Mouse (Mus musculus): ENCODE results near the gene E330017A01Rik.

The E330017A01Rik gene

GRCm38 (mm10) chr16:58662287-58662791 lies 23.8 kb upstream of the E330017A01Rik start:
- DNase-seq: no peak

DNA sequence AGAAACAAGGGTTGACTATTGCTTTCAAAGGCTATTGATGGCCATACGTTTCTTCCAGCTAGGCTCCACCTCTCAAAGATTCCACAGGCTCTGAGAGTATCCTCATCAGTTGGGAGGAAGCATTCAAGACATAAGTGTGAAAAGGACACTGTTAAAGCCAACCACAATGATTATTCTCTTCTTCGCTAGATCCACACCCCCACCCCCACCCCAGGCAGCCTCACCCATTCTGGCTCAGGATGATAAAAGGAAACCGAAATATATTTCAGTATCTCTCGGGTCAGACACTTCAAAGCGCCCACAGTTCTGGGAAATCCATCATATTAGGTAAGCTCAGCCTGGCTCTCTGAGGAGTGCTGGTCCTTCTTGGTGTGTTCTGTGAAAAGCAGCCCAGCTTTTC lies 23.3 kb upstream of the E330017A01Rik start:
- no peak for DNase-seq

- DNase-seq: no peak
Measured at GRCm38 (mm10) chr16:58658668-58659067, 20.1 kb upstream of the E330017A01Rik start.

- DNase-seq: no peak
Measured at GRCm38 (mm10) chr16:58656526-58656925, 18.0 kb upstream of the E330017A01Rik start.

DNA sequence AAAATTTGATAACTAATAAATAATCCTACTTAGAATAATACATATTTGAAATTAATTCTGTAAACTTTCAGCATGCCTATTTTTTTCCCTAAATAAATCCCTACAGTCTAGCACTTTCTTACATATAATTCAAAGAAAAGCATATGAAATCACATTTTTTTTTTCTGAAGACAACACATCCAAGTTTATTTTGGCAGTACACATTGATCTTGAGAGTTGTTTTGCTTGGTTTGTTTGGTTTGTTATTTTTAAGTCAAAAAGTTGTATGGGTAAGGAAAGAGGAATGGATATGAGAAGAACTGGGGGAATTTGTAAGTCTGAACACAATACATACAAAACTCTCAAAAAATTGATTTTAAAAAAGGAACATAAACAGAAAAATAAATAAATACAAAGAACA lies 17.2 kb upstream of the E330017A01Rik start:
- no peak for DNase-seq

- DNase-seq: no peak
Measured at GRCm38 (mm10) chr16:58649979-58650378, 11.4 kb upstream of the E330017A01Rik start.

- DNase-seq: no peak
Measured at GRCm38 (mm10) chr16:58638016-58638415, 523 bp downstream of the E330017A01Rik start.

GRCm38 (mm10) chr16:58637448-58637847 lies 1.1 kb downstream of the E330017A01Rik start:
- no peak for DNase-seq

- DNase-seq: no peak
Measured at GRCm38 (mm10) chr16:58635866-58636265, 2.7 kb downstream of the E330017A01Rik start.

GRCm38 (mm10) chr16:58629736-58630135 lies 8.8 kb downstream of the E330017A01Rik start:
- no peak for DNase-seq

GRCm38 (mm10) chr16:58628968-58629367 lies 9.6 kb downstream of the E330017A01Rik start:
- no peak for DNase-seq

DNA sequence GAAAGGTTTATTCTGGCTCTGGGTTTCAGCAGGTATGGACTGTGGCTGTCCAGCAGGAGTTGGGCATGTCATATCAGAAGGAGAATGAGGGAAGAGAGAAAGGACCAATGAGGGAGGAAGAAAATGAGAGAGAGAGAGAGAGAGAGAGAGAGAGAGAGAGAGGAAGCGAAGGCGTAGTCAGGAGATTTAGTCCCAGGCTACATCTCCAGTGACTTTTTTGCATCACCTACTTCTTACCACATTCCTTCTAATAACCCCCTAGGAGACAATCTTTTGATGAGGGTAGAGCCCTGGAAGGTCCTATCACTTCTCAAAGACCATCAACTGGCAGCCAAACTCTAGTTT lies 10.2 kb downstream of the E330017A01Rik start:
- no peak for DNase-seq

GRCm38 (mm10) chr16:58627597-58628335 lies 10.8 kb downstream of the E330017A01Rik start:
- DNase-seq: no peak

DNA sequence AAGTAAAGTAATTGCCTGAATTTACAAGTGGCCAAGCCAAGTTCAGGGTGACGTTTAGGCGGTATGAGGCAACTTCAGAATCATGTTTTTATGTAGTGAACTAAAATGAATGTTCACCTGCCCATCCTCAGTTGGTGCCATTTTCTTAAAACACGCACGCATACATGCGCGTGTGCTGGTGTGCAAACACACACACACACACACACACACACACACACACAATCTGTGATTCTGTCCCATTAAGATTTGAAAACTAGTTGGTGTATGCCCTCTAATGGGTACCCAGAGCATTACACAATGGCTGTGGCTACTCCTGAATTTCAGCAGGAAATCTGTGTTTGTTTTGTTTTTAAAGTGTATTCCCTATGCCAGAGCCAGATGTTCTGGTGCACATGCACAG lies 14.6 kb downstream of the E330017A01Rik start:
- DNase-seq: peak; percentile 50 to 58

DNA sequence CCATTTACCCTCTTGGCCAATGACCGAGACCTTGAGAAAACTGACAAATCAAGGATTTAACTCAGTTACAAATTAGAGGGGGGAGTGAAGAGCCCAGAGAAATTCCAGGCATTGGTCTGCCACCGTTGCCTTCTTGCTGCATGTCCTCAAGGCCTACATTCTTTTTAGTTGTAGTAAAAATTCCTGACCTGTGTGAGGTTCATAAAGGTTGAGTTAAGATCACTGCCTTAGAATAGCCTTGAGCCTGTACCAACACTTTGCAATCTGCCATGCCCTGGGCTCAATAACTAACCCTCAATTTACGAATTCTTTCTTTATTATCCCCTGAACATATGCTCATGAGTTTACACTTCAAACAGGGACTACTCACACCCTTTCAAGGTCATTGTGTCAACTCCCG lies 15.4 kb downstream of the E330017A01Rik start:
- DNase-seq: no peak

DNA sequence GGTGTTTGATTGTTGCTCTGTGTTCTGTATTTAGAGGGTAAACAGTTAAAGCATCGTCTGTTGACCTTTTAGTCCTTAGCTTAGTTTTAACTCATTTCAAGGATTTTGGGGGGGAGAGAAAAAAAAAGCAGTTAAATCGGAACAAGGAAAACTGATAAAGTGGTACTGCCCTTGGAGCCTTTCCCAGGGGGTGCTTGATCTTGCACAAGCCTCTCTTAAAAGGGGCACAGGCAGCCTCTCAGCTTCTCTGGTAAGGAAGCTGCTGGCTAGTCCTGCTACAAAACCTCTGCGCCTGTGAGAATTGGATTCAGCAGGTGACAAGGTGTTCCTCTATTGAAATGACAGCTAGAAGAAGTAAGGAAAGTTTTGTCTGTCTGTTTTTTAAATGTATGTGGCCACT lies 16.2 kb downstream of the E330017A01Rik start:
- no peak for DNase-seq

- no peak for DNase-seq
Measured at GRCm38 (mm10) chr16:58617346-58617745, 21.2 kb downstream of the E330017A01Rik start.

GRCm38 (mm10) chr16:58616878-58617277 lies 21.7 kb downstream of the E330017A01Rik start, which contains the start of gene Gm813:
TSS of gene Gm813 (minus strand) at chr16:58616978.
- DNase-seq: no peak

DNA sequence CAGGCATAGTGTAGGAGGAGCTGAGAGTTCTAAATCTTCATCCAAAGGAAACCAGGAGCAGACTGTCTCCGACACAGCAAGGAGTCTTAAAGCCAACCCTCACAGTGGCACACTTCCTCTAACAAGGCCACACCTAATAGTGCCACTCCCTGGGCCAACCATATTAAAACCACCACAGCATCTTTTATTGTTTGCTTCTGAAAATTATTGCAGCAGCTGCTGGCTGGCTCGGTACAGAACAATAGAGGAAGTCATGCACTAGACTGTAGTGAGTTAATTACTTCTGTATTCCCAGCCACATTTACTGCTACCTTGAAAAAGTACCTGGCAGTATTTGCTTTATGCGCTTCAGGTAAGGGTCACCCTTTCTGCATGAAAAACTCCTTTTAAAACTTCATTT lies 25.6 kb downstream of the E330017A01Rik start:
- peak; percentile 3 to 11 for DNase-seq

- DNase-seq: no peak
Measured at GRCm38 (mm10) chr16:58607101-58607500, 31.4 kb downstream of the E330017A01Rik start.

DNA sequence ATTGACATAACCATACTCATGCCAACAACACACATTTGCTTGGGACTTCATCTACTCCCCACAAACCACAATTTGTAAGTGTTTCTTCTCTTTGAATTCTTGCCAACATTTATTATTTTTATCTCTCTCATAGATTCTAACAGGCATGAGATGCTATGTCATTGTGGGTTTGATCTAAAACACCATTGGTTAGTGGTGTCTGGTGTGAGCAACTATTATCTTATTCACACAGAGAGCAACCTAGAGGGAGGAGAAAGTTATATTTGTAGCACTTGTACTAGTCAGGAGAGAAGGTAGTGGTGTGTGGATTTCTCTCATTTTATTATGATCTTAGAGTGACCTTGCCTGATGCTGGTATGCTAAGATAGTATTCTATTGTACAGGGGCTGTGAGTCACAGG lies 33.9 kb downstream of the E330017A01Rik start:
- DNase-seq: no peak

DNA sequence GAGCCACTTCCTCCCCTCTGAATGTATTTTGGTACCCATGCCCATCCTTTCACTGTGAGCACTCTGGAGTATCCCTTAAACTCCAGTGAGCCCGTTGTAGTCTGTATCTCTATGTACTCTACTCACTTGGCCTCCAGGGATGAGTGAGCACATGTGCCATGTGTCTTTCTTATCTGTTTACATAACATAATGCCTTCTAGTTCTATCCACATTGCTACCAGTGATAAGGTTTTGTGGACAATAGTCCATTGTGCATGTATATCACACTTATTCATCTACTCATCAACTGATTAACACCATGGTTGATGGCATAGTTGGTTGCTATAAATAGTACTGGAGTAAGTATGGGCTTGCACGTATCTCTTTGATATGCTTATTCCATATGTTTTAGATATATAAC lies 34.7 kb downstream of the E330017A01Rik start:
- no peak for DNase-seq

- no peak for DNase-seq
Measured at GRCm38 (mm10) chr16:58600846-58601245, 37.7 kb downstream of the E330017A01Rik start.

GRCm38 (mm10) chr16:58591299-58591698 lies 47.2 kb downstream of the E330017A01Rik start:
- no peak for DNase-seq

DNA sequence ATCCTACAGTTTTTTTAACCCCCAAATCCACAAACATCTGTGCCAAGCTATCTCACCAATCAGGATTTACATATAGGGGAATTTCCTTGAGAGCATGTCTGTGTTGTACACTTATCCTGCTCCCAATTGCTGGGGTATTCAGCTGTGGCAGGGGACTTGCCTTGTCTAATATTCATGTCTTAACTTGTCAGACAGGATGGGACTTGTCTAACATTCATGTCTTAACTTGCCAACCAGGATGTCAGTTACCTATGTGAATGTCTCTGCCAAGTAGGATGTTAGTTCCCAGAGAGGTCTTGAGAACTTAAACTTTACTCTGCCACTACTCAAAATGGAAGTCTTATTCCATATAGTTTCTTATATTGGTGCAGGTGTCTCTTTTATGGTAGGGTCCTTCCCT lies 49.1 kb downstream of the E330017A01Rik start:
- DNase-seq: no peak

All from B cell, adult 2 months (primary cell).